ENCODE assay signal across 11 mouse cellular contexts in the genomic region with DNA sequence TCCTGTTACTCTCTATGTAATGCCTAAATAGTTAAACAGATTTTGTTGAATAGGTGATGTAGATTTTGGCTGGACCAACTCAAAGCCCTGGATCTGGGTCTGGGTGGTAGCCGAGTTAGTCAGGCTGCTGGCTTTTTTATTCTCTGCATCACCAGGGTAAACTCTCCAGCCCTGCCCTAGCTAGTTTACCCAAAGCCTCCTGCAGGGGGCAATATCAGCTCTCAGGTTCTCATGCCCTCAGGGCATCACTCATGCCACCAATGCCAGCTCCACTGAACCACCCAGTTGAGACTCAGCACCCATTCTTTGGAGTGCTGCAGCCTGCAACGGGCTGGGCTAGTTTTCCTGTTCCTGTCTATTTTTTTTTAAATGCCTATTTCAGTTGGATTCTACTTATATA.
DNase-seq lines count a peak whose midpoint lies in the region; ATAC-seq lines count a peak whose summit lies in the region.
"Had no signal": no experiment of that assay in that cellular context is flagged by ENCODE, and none has a peak within 500 bp of the region (broad histone marks: within the 10 kb centered on the region; RNA-seq: fewer than 3 reads in every experiment).

No protein-coding gene starts in this region.

- intact Hi-C loops in left cerebral cortex, postnatal 4 days (cut with DNase I), result no loop called here

- no peaks in the 10 kb centered on the region for H3K36me3 ChIP-seq in forebrain, embryonic 14.5 days (ENCODE audit: control insufficient read depth, insufficient read depth, low read length)
- H3K36me3 ChIP-seq in forebrain, embryonic 12.5 days (replicated peaks), result no peaks in the 10 kb centered on the region
- H3K36me3 ChIP-seq: lung, embryonic 15.5 days had no signal

- no peak overlapping the region for H3K27ac ChIP-seq in forebrain, embryonic 14.5 days (ENCODE audit: low read depth, low read length)
- no peak overlapping the region for H3K27ac ChIP-seq in forebrain, embryonic 12.5 days
- H3K27ac ChIP-seq: lung, embryonic 15.5 days had no signal

- H3K4me1 ChIP-seq in forebrain, embryonic 14.5 days (ENCODE audit: control insufficient read depth, insufficient read depth, low read length), result no peaks in the 10 kb centered on the region
- H3K4me1 ChIP-seq in forebrain, embryonic 12.5 days, result no peaks in the 10 kb centered on the region
- H3K4me1 ChIP-seq: lung, embryonic 15.5 days had no signal

- H3K4me3 ChIP-seq in forebrain, embryonic 14.5 days (ENCODE audit: low read depth, low read length), result no peak overlapping the region
- H3K4me3 ChIP-seq in forebrain, embryonic 12.5 days (replicated peaks), result no peak overlapping the region
- H3K4me3 ChIP-seq: lung, embryonic 15.5 days; myocyte had no signal

- peak; percentile 16 for DNase-seq in forebrain, embryonic 14.5 days (ENCODE audit: low spot score)
- peak; percentile 12 for DNase-seq in left cerebral cortex, postnatal 4 days
- no peak for DNase-seq in left cerebral cortex, adult 9 months (ENCODE audit: low spot score in 2 of 2)
- DNase-seq in WW6 (ENCODE audit: low read depth, low spot score), result peak; percentile 7
- peak; percentile 46 to 63 for DNase-seq in kidney, postnatal 25 days
- DNase-seq in thymus, postnatal 10 days (ENCODE audit: low spot score in 2 of 2), result no peak
- no peak for DNase-seq in thymus, postnatal 0 days (ENCODE audit: low spot score)
- DNase-seq: thymus, postnatal 14 days had no signal

- no peaks in the 10 kb centered on the region for H3K27me3 ChIP-seq in forebrain, embryonic 14.5 days (replicated peaks; ENCODE audit: control insufficient read depth, insufficient read depth, low read length)
- no peaks in the 10 kb centered on the region for H3K27me3 ChIP-seq in forebrain, embryonic 12.5 days
- H3K27me3 ChIP-seq: lung, embryonic 15.5 days had no signal

- H3K9ac ChIP-seq in forebrain, embryonic 14.5 days (ENCODE audit: low read length), result no peak overlapping the region
- no peak overlapping the region for H3K9ac ChIP-seq in forebrain, embryonic 12.5 days
- H3K9ac ChIP-seq: lung, embryonic 15.5 days had no signal

- ATAC-seq in forebrain, embryonic 14.5 days, result no peak
- ATAC-seq in forebrain, embryonic 12.5 days (ENCODE audit: low FRiP score), result no peak

- no peak overlapping the region for H3K4me2 ChIP-seq in forebrain, embryonic 14.5 days (ENCODE audit: low read length)
- H3K4me2 ChIP-seq in forebrain, embryonic 12.5 days, result no peak overlapping the region
- H3K4me2 ChIP-seq: lung, embryonic 15.5 days had no signal

- WGBS in forebrain, embryonic 14.5 days, result 79% methylated on average over 2 of the region's 2 CpGs
- WGBS in forebrain, embryonic 12.5 days, result 87% methylated on average over 2 of the region's 2 CpGs

- no peaks in the 10 kb centered on the region for H3K9me3 ChIP-seq in forebrain, embryonic 14.5 days (replicated peaks; ENCODE audit: control insufficient read depth, low read length)
- H3K9me3 ChIP-seq in forebrain, embryonic 12.5 days, result no peaks in the 10 kb centered on the region
- H3K9me3 ChIP-seq: lung, embryonic 15.5 days had no signal

Comparison
In these comparisons a context has a peak if more than half of its experiments do, and no peak if none do; other contexts are left out.
1. DNase-seq: peak in forebrain, embryonic 14.5 days (single experiment), left cerebral cortex, postnatal 4 days (single experiment), WW6 (single experiment) and kidney, postnatal 25 days (2 of 2); none in left cerebral cortex, adult 9 months (0 of 2), thymus, postnatal 10 days (0 of 2) and thymus, postnatal 0 days (single experiment).